Mouse (Mus musculus): ENCODE data around the gene Dnajc28. TPM values are rescaled to one million over a fixed set of nuclear protein-coding genes. Genes with fewer than 3 reads are reported as not detected.

The Dnajc28 gene
- total RNA-seq, 2 experiments from 2014 or later, result 9.0 to 9.8 TPM

- Histone ChIP-seq H3K27ac (no peak overlapping the region), H3K4me3 (no peak overlapping the region)
- TF ChIP-seq CTCF (IDR thresholded peaks at IDR 0.05), result no peak
- intact Hi-C loops (cut with DNase I), result no loop called here
- DNase-seq (ENCODE audit: extremely low spot score in 1 of 2, low spot score in 2 of 2), result no peak
These were observed 17.1 kb downstream of the Dnajc28 start for GRCm38 (mm10) chr16:91601693-91602092.

GRCm38 (mm10) chr16:91601081-91601480, 17.7 kb downstream of the Dnajc28 start:
- Histone ChIP-seq H3K27ac (no peak overlapping the region), H3K4me3 (no peak overlapping the region)
- TF ChIP-seq CTCF (IDR thresholded peaks at IDR 0.05), result no peak
- DNase-seq (ENCODE audit: extremely low spot score in 1 of 2, low spot score in 2 of 2), result no peak
- intact Hi-C loops (cut with DNase I), result no loop called here

- intact Hi-C loops (cut with DNase I), result no loop called here
- H3K4me3 ChIP-seq, result no peak overlapping the region
- peak; percentile 31 for TF ChIP-seq CTCF (IDR thresholded peaks at IDR 0.05)
- H3K27ac ChIP-seq, result no peak overlapping the region
- DNase-seq (ENCODE audit: extremely low spot score in 1 of 2, low spot score in 2 of 2), result no peak
These were observed 19.6 kb downstream of the Dnajc28 start for GRCm38 (mm10) chr16:91599242-91599641.

- intact Hi-C loops (cut with DNase I), result loop anchor here (2.0 kb wide), 2 partner anchors 21 to 49 kb away; partner anchors contain the start of genes Dnajc28, Gart and Son
- DNase-seq (ENCODE audit: extremely low spot score in 1 of 2, low spot score in 2 of 2), result peak; percentile 99
- no peak for TF ChIP-seq CTCF (IDR thresholded peaks at IDR 0.05)
- Histone ChIP-seq H3K27ac (peak within 1 kb of the TSS; percentile 80), H3K4me3 (peak within 1 kb of the TSS; percentile 83)
These were observed 21.2 kb downstream of the Dnajc28 start, which contains the start of gene Tmem50b for GRCm38 (mm10) chr16:91597672-91598010. Gene Tmem50b, minus strand, starts transcription at chr16:91597800.

GRCm38 (mm10) chr16:91596779-91597671, 21.8 kb downstream of the Dnajc28 start:
- Histone ChIP-seq H3K4me3 (peak overlapping the region; percentile 83), H3K27ac (peak overlapping the region; percentile 80)
- no peak for TF ChIP-seq CTCF (IDR thresholded peaks at IDR 0.05)
- peak in 1 of 2 experiments; percentile 41 for DNase-seq (ENCODE audit: extremely low spot score in 1 of 2, low spot score in 2 of 2)
- intact Hi-C loops (cut with DNase I), result loop anchor here (2.0 kb wide), 2 partner anchors 22 to 50 kb away; partner anchors contain the start of genes Dnajc28, Gart and Son

- intact Hi-C loops (cut with DNase I), result loop anchor here (2.0 kb wide), 2 partner anchors 22 to 50 kb away; partner anchors contain the start of genes Dnajc28, Gart and Son
- H3K27ac ChIP-seq, result no peak overlapping the region
- no peak for TF ChIP-seq CTCF (IDR thresholded peaks at IDR 0.05)
- peak overlapping the region; percentile 83 for H3K4me3 ChIP-seq
- no peak for DNase-seq (ENCODE audit: extremely low spot score in 1 of 2, low spot score in 2 of 2)
These were observed 22.4 kb downstream of the Dnajc28 start for GRCm38 (mm10) chr16:91596397-91596778.

- DNase-seq (ENCODE audit: extremely low spot score in 1 of 2, low spot score in 2 of 2), result peak in 1 of 2 experiments; percentile 35
- intact Hi-C loops (cut with DNase I), result no loop called here
- Histone ChIP-seq H3K4me3 (no peak overlapping the region), H3K27ac (no peak overlapping the region)
- TF ChIP-seq CTCF (IDR thresholded peaks at IDR 0.05), result no peak
These were observed 23.8 kb downstream of the Dnajc28 start for GRCm38 (mm10) chr16:91595076-91595475.

GRCm38 (mm10) chr16:91593262-91593661, 25.6 kb downstream of the Dnajc28 start:
- intact Hi-C loops (cut with DNase I), result no loop called here
- no peak overlapping the region for H3K4me3 ChIP-seq
- no peak for DNase-seq (ENCODE audit: extremely low spot score in 1 of 2, low spot score in 2 of 2)
- TF ChIP-seq CTCF (IDR thresholded peaks at IDR 0.05), result no peak
- H3K27ac ChIP-seq, result no peak overlapping the region

GRCm38 (mm10) chr16:91592162-91592561, 26.7 kb downstream of the Dnajc28 start:
- DNase-seq (ENCODE audit: extremely low spot score in 1 of 2, low spot score in 2 of 2), result no peak
- Histone ChIP-seq H3K4me3 (no peak overlapping the region), H3K27ac (no peak overlapping the region)
- no peak for TF ChIP-seq CTCF (IDR thresholded peaks at IDR 0.05)
- intact Hi-C loops (cut with DNase I), result no loop called here

GRCm38 (mm10) chr16:91588703-91589102, 30.1 kb downstream of the Dnajc28 start:
- H3K4me3 ChIP-seq, result no peak overlapping the region
- TF ChIP-seq CTCF (IDR thresholded peaks at IDR 0.05), result no peak
- H3K27ac ChIP-seq, result no peak overlapping the region
- intact Hi-C loops (cut with DNase I), result no loop called here
- no peak for DNase-seq (ENCODE audit: extremely low spot score in 1 of 2, low spot score in 2 of 2)

- intact Hi-C loops (cut with DNase I), result no loop called here
- no peak for DNase-seq (ENCODE audit: extremely low spot score in 1 of 2, low spot score in 2 of 2)
These were observed 30.9 kb downstream of the Dnajc28 start for GRCm38 (mm10) chr16:91587730-91588453.

GRCm38 (mm10) chr16:91586244-91586643, 32.6 kb downstream of the Dnajc28 start:
- intact Hi-C loops (cut with DNase I), result no loop called here
- Histone ChIP-seq H3K4me3 (no peak overlapping the region), H3K27ac (no peak overlapping the region)
- TF ChIP-seq CTCF (IDR thresholded peaks at IDR 0.05), result no peak
- no peak for DNase-seq (ENCODE audit: extremely low spot score in 1 of 2, low spot score in 2 of 2)

More at GRCm38 (mm10) chr16:91587730-91588453, 30.9 kb downstream of the Dnajc28 start:
- Histone ChIP-seq H3K27ac (no peak overlapping the region), H3K4me3 (no peak overlapping the region)
- no peak for TF ChIP-seq CTCF (IDR thresholded peaks at IDR 0.05)

All from left cerebral cortex, adult 2 months (tissue).